Mouse (Mus musculus) bone marrow, adult 2 months (tissue): Measurements from ENCODE around the gene Coq8a.

Source experiments
- CTCF ChIP-seq: fragments of 200-500 bp; IDR thresholded peaks from 2 replicates; pipeline ENCODE4 v1.5.1; 2011; ENCODE audit warnings: low read length, control low read depth; ENCODE audit not compliant: control insufficient read depth, insufficient read depth
- POLR2A ChIP-seq: fragments of 200-500 bp; IDR thresholded peaks from 2 replicates; pipeline ENCODE4 v1.6.1; 2011; ENCODE audit warnings: low read depth, mild to moderate bottlenecking, control low read depth, low read length, borderline replicate concordance; ENCODE audit not compliant: control insufficient read depth

DNA sequence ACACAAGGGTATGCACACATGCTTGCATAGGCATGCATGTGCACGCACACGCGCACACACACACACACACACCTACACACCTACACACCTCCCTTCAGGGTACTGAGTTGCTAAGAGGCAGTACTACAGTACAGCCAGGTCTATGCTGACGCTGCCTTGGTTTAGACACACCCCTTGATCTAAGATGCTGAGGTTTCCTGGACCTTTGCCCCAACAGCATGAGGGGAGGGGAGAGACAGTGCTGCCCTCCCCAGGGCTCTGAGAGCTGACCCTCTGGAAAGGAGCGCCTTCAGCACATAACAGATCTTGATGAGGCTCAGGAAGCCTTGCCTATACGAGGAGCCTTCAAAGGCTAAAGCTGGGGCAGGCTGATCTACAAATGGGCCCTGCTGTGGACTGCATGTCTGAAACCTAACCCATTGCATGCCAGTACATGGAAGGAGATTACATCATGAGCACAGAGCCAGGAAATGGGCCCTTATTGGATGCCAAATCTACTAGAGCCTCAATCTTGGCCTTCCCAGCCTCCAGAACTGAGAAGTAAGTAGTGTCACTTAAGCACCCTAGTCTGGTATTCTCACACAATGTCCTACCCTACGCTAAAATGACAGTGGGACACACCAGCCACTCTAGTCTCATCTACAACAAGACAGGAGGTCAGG, 18.0 kb downstream of the Coq8a start:
- TF ChIP-seq CTCF (no peak), POLR2A (no peak)
